Mouse (Mus musculus) liver, adult 2 months (tissue): Measurements from ENCODE around the gene Arnt2. TPM values are rescaled to one million over a fixed set of nuclear protein-coding genes. Genes with fewer than 3 reads are reported as not detected.

Experiments
- DNase-seq: peaks from one replicate; pipeline ENCODE4 v3.0.0-alpha.2; 2011; ENCODE audit warnings: low read depth, low spot score; ENCODE audit errors: extremely low read depth
- H3K27ac ChIP-seq: fragments of 200-500 bp; replicated peaks from 2 replicates; pipeline ENCODE4 v1.5.1; 2012; ENCODE audit warnings: low read depth, mild to moderate bottlenecking, control low read depth, inconsistent platforms, low read length; ENCODE audit not compliant: insufficient read depth
- H3K27me3 ChIP-seq: fragments of 200-500 bp; 2 replicates; pipeline ENCODE4 v1.6.1; 2012; ENCODE audit warnings: mild to moderate bottlenecking, moderate library complexity, low read length, inconsistent platforms; ENCODE audit not compliant: control insufficient read depth, insufficient read depth
- H3K36me3 ChIP-seq: fragments of 200-500 bp; 2 replicates; pipeline ENCODE4 v1.6.1; 2012; ENCODE audit warnings: low read length, inconsistent platforms; ENCODE audit not compliant: control insufficient read depth, insufficient read depth
- H3K4me1 ChIP-seq: fragments of 200-500 bp; 2 replicates; pipeline ENCODE4 v1.6.1; 2011; ENCODE audit warnings: low read length; ENCODE audit not compliant: control insufficient read depth, insufficient read depth
- H3K4me3 ChIP-seq: fragments of 200-500 bp; 2 replicates; pipeline ENCODE4 v1.5.1; 2011; ENCODE audit warnings: low read depth, mild to moderate bottlenecking, control low read depth, low read length, moderate library complexity; ENCODE audit not compliant: insufficient read depth
- H3K79me2 ChIP-seq: fragments of 200-500 bp; 2 replicates; pipeline ENCODE4 v1.6.1; 2012; ENCODE audit warnings: inconsistent platforms, mild to moderate bottlenecking, low read length, moderate library complexity; ENCODE audit not compliant: control insufficient read depth, insufficient read depth
- H3K9ac ChIP-seq: fragments of 200-500 bp; 2 replicates; pipeline ENCODE4 v1.6.1; 2012; ENCODE audit warnings: low read depth, mild to moderate bottlenecking, control low read depth, inconsistent platforms, low read length
- CTCF ChIP-seq: fragments of 200-500 bp; IDR thresholded peaks from 2 replicates; pipeline ENCODE4 v1.5.1; 2011; ENCODE audit warnings: low read depth, low read length, control low read depth
- POLR2A ChIP-seq: fragments of 200-500 bp; IDR thresholded peaks from 2 replicates; pipeline ENCODE4 v1.6.1; 2011; ENCODE audit warnings: low read length, control low read depth; ENCODE audit not compliant: insufficient read depth; ENCODE audit errors: extremely low read depth
- WGBS: fragments of 180-500 bp; shearing (Covaris S2); methylation state at CpG from one replicate; pipeline ENCODE4 v1.1.7; 2018; 5-methylcytosine and 5-hydroxymethylcytosine counted together
- polyA plus RNA-seq: library from polyadenylated mRNA; depleted of rRNA; stranded (reverse); fragments of >200 nt; gene quantifications from 2 replicates; pipeline ENCODE4 v1.2.3, GENCODE M21; 2012
- total RNA-seq: library from RNA; depleted of rRNA; stranded (reverse); fragments of >200 nt; gene quantifications from 2 replicates; pipeline ENCODE4 v1.2.3, GENCODE M21; 2014

The Arnt2 gene
- total and polyA plus RNA-seq, 2 experiments, result not detected

DNA sequence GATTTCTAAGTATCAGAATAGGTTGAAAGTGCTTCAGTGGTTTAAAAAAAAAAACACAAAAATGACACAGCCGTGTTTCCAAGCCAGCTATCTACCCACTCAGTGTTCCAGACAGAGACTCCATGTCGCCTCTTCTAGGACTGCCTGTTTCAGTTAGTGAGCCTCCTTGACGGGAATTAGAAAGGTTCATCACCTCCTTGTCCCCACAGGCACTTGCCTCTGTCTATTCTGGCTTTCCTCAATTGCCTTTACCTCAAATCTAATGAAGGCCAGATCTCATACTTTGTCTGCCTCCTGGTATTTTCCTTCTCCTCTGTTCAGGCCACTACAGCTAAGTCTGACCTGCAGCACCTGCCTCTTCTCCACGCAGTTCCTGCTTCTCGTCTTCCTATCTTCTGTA, 1.7 kb downstream of the Arnt2 start:
- Histone ChIP-seq H3K27ac (no peak overlapping the region), H3K79me2 (no peaks in the 10 kb centered on the region), H3K9ac (no peak overlapping the region), H3K36me3 (no peaks in the 10 kb centered on the region), H3K4me1 (no peaks in the 10 kb centered on the region), H3K27me3 (peaks cover 23% of the 10 kb centered on the region), H3K4me3 (no peak overlapping the region)
- DNase-seq, result no peak
- TF ChIP-seq CTCF (no peak), POLR2A (no peak)
- WGBS, result 78% methylated on average over 5 of the region's 5 CpGs

DNA sequence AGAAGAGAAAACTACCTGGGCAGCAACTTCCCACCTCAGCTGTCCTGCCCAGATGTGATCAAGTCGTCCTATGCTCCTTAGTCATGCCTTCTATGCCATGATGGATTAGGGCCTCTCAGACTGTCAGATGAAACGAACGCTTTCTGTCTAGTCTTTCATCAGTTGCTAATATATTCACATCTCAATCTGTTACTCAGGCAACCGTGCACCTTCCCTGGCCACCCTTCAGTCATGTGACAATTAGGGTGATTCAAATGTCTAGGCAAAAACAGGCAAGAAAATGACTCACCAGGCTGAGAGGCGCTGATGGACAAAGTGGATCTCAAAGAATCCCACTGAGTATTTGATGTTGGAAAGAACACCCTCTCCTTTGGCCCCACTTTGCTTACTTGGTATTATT, 6.6 kb downstream of the Arnt2 start:
- DNase-seq, result no peak
- Histone ChIP-seq H3K36me3 (no peaks in the 10 kb centered on the region), H3K4me3 (no peak overlapping the region), H3K79me2 (no peaks in the 10 kb centered on the region), H3K27me3 (no peaks in the 10 kb centered on the region), H3K27ac (no peak overlapping the region), H3K4me1 (no peaks in the 10 kb centered on the region), H3K9ac (no peak overlapping the region)
- TF ChIP-seq POLR2A, result no peak
- WGBS, result 74% methylated on average over 5 of the region's 5 CpGs

- H3K9ac ChIP-seq, result no peak overlapping the region
- no peak for TF ChIP-seq POLR2A
- TF ChIP-seq CTCF, result no peak
- H3K79me2 ChIP-seq, result no peaks in the 10 kb centered on the region
- DNase-seq, result no peak
- WGBS, result 62% methylated on average over 9 of the region's 9 CpGs
- no peaks in the 10 kb centered on the region for H3K27me3 ChIP-seq
- H3K4me1 ChIP-seq, result no peaks in the 10 kb centered on the region
- H3K36me3 ChIP-seq, result no peaks in the 10 kb centered on the region
- no peak overlapping the region for H3K4me3 ChIP-seq
- H3K27ac ChIP-seq, result no peak overlapping the region
Measured at GRCm38 (mm10) chr7:84401641-84402455, 8.1 kb downstream of the Arnt2 start.

DNA sequence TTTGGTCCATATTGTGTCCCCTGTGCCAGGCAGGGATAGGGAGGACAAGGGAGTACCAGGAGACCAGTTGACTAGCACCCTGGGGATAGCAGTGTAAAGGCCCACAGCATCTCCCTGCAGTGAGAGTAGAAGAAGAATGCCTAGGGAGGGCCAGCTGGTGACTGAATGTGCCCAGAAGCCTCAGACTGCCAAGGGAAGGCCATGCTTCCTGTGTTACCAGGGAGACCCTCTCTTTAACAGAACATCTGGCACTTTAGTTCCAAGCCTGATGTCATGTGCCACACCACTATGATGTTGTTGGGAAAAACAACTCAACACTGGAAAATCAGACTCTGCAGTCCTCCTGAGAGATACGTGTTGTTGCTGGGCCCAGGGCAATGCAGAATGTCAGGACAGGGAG, 12.7 kb downstream of the Arnt2 start:
- no peaks in the 10 kb centered on the region for H3K36me3 ChIP-seq
- no peak for TF ChIP-seq POLR2A
- TF ChIP-seq CTCF, result no peak
- H3K79me2 ChIP-seq, result no peaks in the 10 kb centered on the region
- no peak for DNase-seq
- WGBS, result 85% methylated on average over 1 of the region's 1 CpGs
- no peak overlapping the region for H3K27ac ChIP-seq
- no peaks in the 10 kb centered on the region for H3K4me1 ChIP-seq
- no peak overlapping the region for H3K4me3 ChIP-seq
- H3K9ac ChIP-seq, result no peak overlapping the region
- no peaks in the 10 kb centered on the region for H3K27me3 ChIP-seq

DNA sequence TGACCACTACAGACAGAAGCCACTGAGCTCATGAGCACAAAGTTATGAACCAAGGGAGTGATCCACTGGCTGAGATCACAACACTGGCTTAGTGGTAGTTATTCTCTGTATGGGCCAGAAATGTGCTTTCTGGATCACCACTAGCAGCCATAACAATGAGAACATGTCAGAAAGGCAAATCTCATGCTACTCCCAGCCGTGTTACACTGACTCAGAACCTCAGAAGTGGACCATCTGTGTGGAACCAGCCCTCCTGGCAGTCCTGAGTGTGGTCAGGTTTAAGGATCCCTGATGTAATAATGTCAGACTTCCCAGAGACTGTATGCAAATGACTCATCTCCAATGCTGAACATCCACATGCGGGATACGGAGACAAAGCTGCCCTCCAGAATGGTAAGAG, 13.4 kb downstream of the Arnt2 start:
- Histone ChIP-seq H3K9ac (no peak overlapping the region), H3K79me2 (no peaks in the 10 kb centered on the region)

DNA sequence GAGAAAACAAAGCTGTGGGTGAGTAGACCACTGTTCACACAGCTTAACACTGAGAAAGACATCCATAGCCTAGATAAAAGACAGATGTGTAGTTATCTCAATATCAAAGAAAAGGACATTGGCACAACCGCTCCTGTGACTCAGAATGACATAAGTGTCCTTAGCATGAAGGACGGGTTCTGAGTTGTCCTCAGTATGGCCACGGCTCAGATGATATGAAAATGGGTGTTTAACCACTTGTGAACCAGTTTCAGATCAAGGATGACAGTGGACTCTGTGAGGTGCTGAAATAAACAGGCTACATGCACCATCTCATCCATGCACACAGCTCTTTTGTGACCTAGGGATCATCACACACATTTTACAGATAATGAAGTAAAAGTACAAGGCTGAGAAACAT, 22.1 kb downstream of the Arnt2 start:
- no peaks in the 10 kb centered on the region for H3K27me3 ChIP-seq
- TF ChIP-seq CTCF, result no peak
- no peak for TF ChIP-seq POLR2A
- H3K27ac ChIP-seq, result no peak overlapping the region
- no peaks in the 10 kb centered on the region for H3K79me2 ChIP-seq
- H3K4me1 ChIP-seq, result no peaks in the 10 kb centered on the region
- no peak overlapping the region for H3K9ac ChIP-seq
- 71% methylated on average over 3 of the region's 3 CpGs for WGBS
- DNase-seq, result no peak
- no peaks in the 10 kb centered on the region for H3K36me3 ChIP-seq
- H3K4me3 ChIP-seq, result no peak overlapping the region

More for the DNA sequence above, 13.4 kb downstream of the Arnt2 start:
- no peak for TF ChIP-seq POLR2A
- TF ChIP-seq CTCF, result no peak
- WGBS, result 89% methylated on average over 3 of the region's 3 CpGs
- no peaks in the 10 kb centered on the region for H3K27me3 ChIP-seq
- H3K4me3 ChIP-seq, result no peak overlapping the region
- H3K27ac ChIP-seq, result no peak overlapping the region
- no peaks in the 10 kb centered on the region for H3K4me1 ChIP-seq
- H3K36me3 ChIP-seq, result no peaks in the 10 kb centered on the region
- DNase-seq, result no peak
